Mouse (Mus musculus): ENCODE results near the gene Clspn. TPM values are rescaled to one million over a fixed set of nuclear protein-coding genes. Genes with fewer than 3 reads are reported as not detected.
"Not testable (repeated sequence)": the region's sequence is repeated elsewhere in the genome, so short reads cannot be mapped to it uniquely, and the experiment has no call there.

Clspn gene
- polyA plus RNA-seq, 1 experiment from 2014 or later = 48.1 TPM

- not testable (repeated sequence) for H3K27me3 ChIP-seq; H3K4me1 ChIP-seq; H3K4me3 ChIP-seq; H3K36me3 ChIP-seq; ATAC-seq (ENCODE audit: insufficient number of reproducible peaks, insufficient read depth, low FRiP score, low TSS enrichment, low read depth); H3K9me3 ChIP-seq; H3K9ac ChIP-seq; H3K4me2 ChIP-seq; H3K27ac ChIP-seq
- WGBS = 94% methylated on average over 7 of the region's 7 CpGs
Measured at GRCm38 (mm10) chr4:126535631-126536030, 21.1 kb upstream of the Clspn start.

DNA sequence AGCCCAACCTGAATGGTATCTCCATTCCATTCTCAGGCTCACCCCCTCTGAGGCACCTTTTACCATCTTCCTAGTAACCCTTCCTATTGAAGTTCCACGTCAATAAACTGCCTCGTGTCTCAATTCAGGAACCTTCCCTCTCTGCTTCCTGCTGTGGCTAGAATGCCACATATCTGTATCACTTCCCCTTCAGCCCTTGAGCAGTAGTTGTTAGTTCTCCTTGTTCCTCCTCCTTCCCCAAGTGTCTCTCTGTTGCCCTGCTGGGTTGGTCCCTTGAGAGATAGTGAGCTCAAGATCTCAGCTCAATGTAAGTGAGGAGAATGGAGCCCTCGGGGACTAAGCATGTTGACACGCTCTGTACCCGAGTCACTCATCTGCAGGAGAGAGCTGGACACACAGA, 19.9 kb upstream of the Clspn start:
- Histone ChIP-seq H3K4me3 (no peak overlapping the region), H3K27me3 (peaks cover 6% of the 10 kb centered on the region), H3K9ac (no peak overlapping the region), H3K36me3 (no peaks in the 10 kb centered on the region), H3K27ac (no peak overlapping the region), H3K4me1 (peaks cover 8% of the 10 kb centered on the region), H3K9me3 (no peaks in the 10 kb centered on the region), H3K4me2 (no peak overlapping the region)
- WGBS = 71% methylated on average over 5 of the region's 5 CpGs
- ATAC-seq (ENCODE audit: insufficient number of reproducible peaks, insufficient read depth, low FRiP score, low TSS enrichment, low read depth) = no peak

- H3K27ac ChIP-seq = no peak overlapping the region
- ATAC-seq (ENCODE audit: insufficient number of reproducible peaks, insufficient read depth, low FRiP score, low TSS enrichment, low read depth) = no peak
- H3K36me3 ChIP-seq = no peaks in the 10 kb centered on the region
- 85% methylated on average over 3 of the region's 3 CpGs for WGBS
- H3K4me1 ChIP-seq = no peaks in the 10 kb centered on the region
- H3K9me3 ChIP-seq = no peaks in the 10 kb centered on the region
- peaks cover 6% of the 10 kb centered on the region for H3K27me3 ChIP-seq
- no peak overlapping the region for H3K9ac ChIP-seq
- H3K4me3 ChIP-seq = no peak overlapping the region
- H3K4me2 ChIP-seq = no peak overlapping the region
Measured at GRCm38 (mm10) chr4:126540487-126541071, 16.2 kb upstream of the Clspn start.

GRCm38 (mm10) chr4:126542838-126543237, 13.9 kb upstream of the Clspn start:
- ATAC-seq (ENCODE audit: insufficient number of reproducible peaks, insufficient read depth, low FRiP score, low TSS enrichment, low read depth) = no peak
- Histone ChIP-seq H3K27me3 (peaks cover under 1% of the 10 kb centered on the region; the same call in 1 of the 2 replicates), H3K4me1 (no peaks in the 10 kb centered on the region), H3K4me2 (no peak overlapping the region), H3K9me3 (no peaks in the 10 kb centered on the region), H3K27ac (no peak overlapping the region), H3K4me3 (no peak overlapping the region), H3K9ac (no peak overlapping the region), H3K36me3 (no peaks in the 10 kb centered on the region)
- 65% methylated on average over 7 of the region's 7 CpGs for WGBS

- ATAC-seq (ENCODE audit: insufficient number of reproducible peaks, insufficient read depth, low FRiP score, low TSS enrichment, low read depth) = no peak
- H3K4me3 ChIP-seq = no peak overlapping the region
- H3K9me3 ChIP-seq = no peaks in the 10 kb centered on the region
- H3K4me2 ChIP-seq = no peak overlapping the region
- H3K9ac ChIP-seq = no peak overlapping the region
- H3K4me1 ChIP-seq = no peaks in the 10 kb centered on the region
- no peaks in the 10 kb centered on the region for H3K36me3 ChIP-seq
- 60% methylated on average over 1 of the region's 1 CpGs for WGBS
- H3K27ac ChIP-seq = no peak overlapping the region
- H3K27me3 ChIP-seq = no peaks in the 10 kb centered on the region
Measured at GRCm38 (mm10) chr4:126545016-126545415, 11.7 kb upstream of the Clspn start.

DNA sequence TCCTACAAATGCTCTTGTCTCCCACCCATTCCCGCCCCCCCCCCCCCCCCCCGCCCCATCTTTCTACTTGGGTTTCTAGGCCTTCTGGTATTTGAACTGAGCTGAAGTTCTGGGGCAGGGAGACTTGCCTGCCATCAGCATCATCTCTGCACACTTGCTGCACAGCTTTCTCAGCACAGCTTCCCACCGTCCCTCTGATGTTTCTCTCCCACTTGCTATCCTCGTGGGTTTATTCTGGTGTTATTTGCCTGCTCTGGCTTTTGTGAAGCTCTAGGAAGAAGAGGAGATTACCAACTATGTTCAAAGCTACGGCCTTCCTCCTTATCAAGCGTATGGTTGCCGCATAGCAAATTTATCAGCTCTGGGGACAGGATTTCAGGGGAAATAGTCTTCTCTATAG, 11.0 kb upstream of the Clspn start:
- H3K9me3 ChIP-seq = no peaks in the 10 kb centered on the region
- H3K27me3 ChIP-seq = no peaks in the 10 kb centered on the region
- no peaks in the 10 kb centered on the region for H3K4me1 ChIP-seq
- H3K4me3 ChIP-seq = no peak overlapping the region
- 69% methylated on average over 7 of the region's 7 CpGs for WGBS
- H3K27ac ChIP-seq = no peak overlapping the region
- H3K9ac ChIP-seq = no peak overlapping the region
- no peak overlapping the region for H3K4me2 ChIP-seq
- no peak for ATAC-seq (ENCODE audit: insufficient number of reproducible peaks, insufficient read depth, low FRiP score, low TSS enrichment, low read depth)
- no peaks in the 10 kb centered on the region for H3K36me3 ChIP-seq

DNA sequence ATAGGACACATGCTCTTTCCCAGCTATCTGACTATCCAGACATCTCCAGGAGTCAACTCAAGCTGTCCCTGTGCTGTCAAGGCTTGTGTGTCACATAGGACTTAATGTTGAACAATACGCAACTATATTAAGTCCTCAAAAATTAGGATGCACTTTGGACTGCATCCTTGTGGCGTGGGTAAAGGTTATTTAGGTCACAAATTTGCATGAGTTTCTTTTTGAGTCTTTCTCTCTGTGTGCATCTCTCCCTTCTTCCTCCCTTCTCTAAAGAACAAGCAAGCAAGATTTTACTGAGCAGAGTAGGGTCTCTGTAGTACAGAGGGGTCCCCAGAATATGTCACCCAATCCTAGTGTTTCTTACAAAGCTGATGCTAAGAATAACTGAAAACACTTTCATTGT, 10.6 kb upstream of the Clspn start:
- Histone ChIP-seq H3K27ac (no peak overlapping the region), H3K4me3 (no peak overlapping the region), H3K4me2 (no peak overlapping the region), H3K9me3 (no peaks in the 10 kb centered on the region), H3K36me3 (no peaks in the 10 kb centered on the region), H3K9ac (no peak overlapping the region), H3K27me3 (no peaks in the 10 kb centered on the region), H3K4me1 (no peaks in the 10 kb centered on the region)
- ATAC-seq (ENCODE audit: insufficient number of reproducible peaks, insufficient read depth, low FRiP score, low TSS enrichment, low read depth) = no peak
- 75% methylated on average over 2 of the region's 2 CpGs for WGBS

- Histone ChIP-seq H3K9ac (no peak overlapping the region), H3K9me3 (no peaks in the 10 kb centered on the region), H3K27me3 (no peaks in the 10 kb centered on the region)
Measured at GRCm38 (mm10) chr4:126552136-126552535, 4.6 kb upstream of the Clspn start.

GRCm38 (mm10) chr4:126553105-126553504, 3.6 kb upstream of the Clspn start:
- no peak for ATAC-seq (ENCODE audit: insufficient number of reproducible peaks, insufficient read depth, low FRiP score, low TSS enrichment, low read depth)
- no peak overlapping the region for H3K9ac ChIP-seq
- no peak overlapping the region for H3K4me2 ChIP-seq
- H3K27me3 ChIP-seq = no peaks in the 10 kb centered on the region
- H3K27ac ChIP-seq = no peak overlapping the region
- peaks cover 6% of the 10 kb centered on the region for H3K4me1 ChIP-seq
- H3K9me3 ChIP-seq = no peaks in the 10 kb centered on the region
- WGBS = 69% methylated on average over 8 of the region's 8 CpGs
- no peak overlapping the region for H3K4me3 ChIP-seq
- no peaks in the 10 kb centered on the region for H3K36me3 ChIP-seq

More at GRCm38 (mm10) chr4:126552136-126552535, 4.6 kb upstream of the Clspn start:
- Histone ChIP-seq H3K4me3 (no peak overlapping the region), H3K27ac (no peak overlapping the region), H3K4me2 (no peak overlapping the region), H3K4me1 (peaks cover 6% of the 10 kb centered on the region), H3K36me3 (no peaks in the 10 kb centered on the region)
- ATAC-seq (ENCODE audit: insufficient number of reproducible peaks, insufficient read depth, low FRiP score, low TSS enrichment, low read depth) = no peak
- WGBS = 77% methylated on average over 7 of the region's 7 CpGs

DNA sequence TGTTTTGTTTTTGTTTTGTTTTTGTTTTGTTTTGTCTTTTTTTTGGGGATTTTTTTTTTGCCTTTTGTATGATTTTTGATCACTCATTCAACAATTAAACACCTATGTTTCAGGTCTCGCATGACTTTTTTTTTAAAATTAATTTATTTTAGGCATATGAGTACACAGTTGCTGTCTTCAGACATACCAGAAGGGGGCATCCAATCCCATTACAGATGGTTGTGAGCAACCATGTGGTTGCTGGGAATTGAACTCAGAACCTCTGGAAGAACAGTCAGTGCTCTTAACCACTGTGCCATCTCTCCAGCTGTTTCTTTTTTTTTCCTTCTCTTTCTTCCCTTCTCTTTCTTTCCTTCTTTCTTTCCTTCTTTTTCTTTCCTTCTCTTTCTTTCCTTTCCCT, 3.0 kb upstream of the Clspn start:
- no peak for ATAC-seq (ENCODE audit: insufficient number of reproducible peaks, insufficient read depth, low FRiP score, low TSS enrichment, low read depth)

GRCm38 (mm10) chr4:126554462-126554861, 2.3 kb upstream of the Clspn start:
- H3K4me3 ChIP-seq = no peak overlapping the region
- ATAC-seq (ENCODE audit: insufficient number of reproducible peaks, insufficient read depth, low FRiP score, low TSS enrichment, low read depth) = no peak
- no peaks in the 10 kb centered on the region for H3K27me3 ChIP-seq
- peaks cover 8% of the 10 kb centered on the region for H3K4me1 ChIP-seq
- WGBS = 31% methylated on average over 3 of the region's 3 CpGs
- H3K27ac ChIP-seq = no peak overlapping the region
- H3K9ac ChIP-seq = no peak overlapping the region
- peaks cover 3% of the 10 kb centered on the region; the same call in 1 of the 2 replicates for H3K36me3 ChIP-seq
- H3K4me2 ChIP-seq = no peak overlapping the region
- H3K9me3 ChIP-seq = no peaks in the 10 kb centered on the region

More for the DNA sequence above, 3.0 kb upstream of the Clspn start:
- Histone ChIP-seq H3K9me3 (no peaks in the 10 kb centered on the region), H3K4me1 (peaks cover 8% of the 10 kb centered on the region), H3K27me3 (no peaks in the 10 kb centered on the region), H3K9ac (no peak overlapping the region), H3K4me3 (no peak overlapping the region), H3K36me3 (no peaks in the 10 kb centered on the region), H3K27ac (no peak overlapping the region), H3K4me2 (no peak overlapping the region)
- WGBS = 87% methylated on average over 1 of the region's 1 CpGs

GRCm38 (mm10) chr4:126563798-126564197, 7.1 kb downstream of the Clspn start:
- no peak overlapping the region for H3K4me2 ChIP-seq
- H3K9ac ChIP-seq = no peak overlapping the region
- no peak overlapping the region for H3K4me3 ChIP-seq
- no peaks in the 10 kb centered on the region for H3K4me1 ChIP-seq
- no peak overlapping the region for H3K27ac ChIP-seq
- no peaks in the 10 kb centered on the region for H3K27me3 ChIP-seq
- ATAC-seq (ENCODE audit: insufficient number of reproducible peaks, insufficient read depth, low FRiP score, low TSS enrichment, low read depth) = no peak
- no peaks in the 10 kb centered on the region for H3K9me3 ChIP-seq
- WGBS = 88% methylated on average over 6 of the region's 6 CpGs
- peaks cover 66% of the 10 kb centered on the region for H3K36me3 ChIP-seq

All from embryonic facial prominence, embryonic 13.5 days (tissue).